Mouse (Mus musculus): ENCODE measurements around the gene Cyfip2. TPM values are rescaled to one million over a fixed set of nuclear protein-coding genes. Genes with fewer than 3 reads are reported as not detected.
"Not testable (repeated sequence)": the region's sequence is repeated elsewhere in the genome, so short reads cannot be mapped to it uniquely, and the experiment has no call there.

Gene Cyfip2
- polyA plus RNA-seq, 1 experiment from 2014 or later = 3.4 TPM

- Histone ChIP-seq H3K4me1 (ENCODE audit: insufficient read depth, low read depth, low read length) (no peaks in the 10 kb centered on the region), H3K9ac (replicated peaks; ENCODE audit: low read depth) (no peak overlapping the region), H3K4me3 (ENCODE audit: low read depth, low read length) (no peak overlapping the region), H3K27me3 (replicated peaks; ENCODE audit: insufficient read depth, low read length) (no peaks in the 10 kb centered on the region), H3K4me2 (replicated peaks; ENCODE audit: low read depth, low read length) (no peak overlapping the region), H3K36me3 (ENCODE audit: insufficient read depth, low read length) (no peaks in the 10 kb centered on the region), H3K9me3 (ENCODE audit: low read length) (no peaks in the 10 kb centered on the region), H3K27ac (ENCODE audit: low read length) (no peak overlapping the region)
- no peak for TF ChIP-seq CTCF (IDR thresholded peaks at IDR 0.05)
- no peak for TF ChIP-seq EP300 (IDR thresholded peaks at IDR 0.05)
- DNase-seq (ENCODE audit: low spot score) (no peak), ATAC-seq (no peak)
- WGBS = 83% methylated on average over 3 of the region's 3 CpGs
These were observed 127.7 kb downstream of the Cyfip2 start for GRCm38 (mm10) chr11:46184946-46185345.

DNA sequence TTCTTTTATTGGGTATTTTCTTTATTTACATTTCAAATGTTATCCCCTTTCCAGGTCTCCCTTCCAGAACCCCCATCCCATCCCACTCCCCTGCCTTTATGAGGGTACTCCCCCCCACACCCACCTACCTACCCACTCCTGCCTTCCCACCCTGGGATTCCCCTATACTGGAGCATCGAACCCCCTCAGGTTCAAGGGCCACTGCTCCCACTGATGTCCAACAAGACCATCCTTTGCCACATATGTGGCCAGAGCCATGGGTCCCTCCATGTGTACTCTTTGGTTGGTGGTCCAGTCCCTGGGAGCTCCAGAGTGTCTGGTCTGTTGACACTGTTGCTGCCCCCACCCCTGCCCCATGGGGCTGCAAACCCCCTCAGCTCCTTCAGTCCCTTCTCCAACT lies 130.6 kb downstream of the Cyfip2 start:
- H3K27me3 ChIP-seq (replicated peaks; ENCODE audit: insufficient read depth, low read length); H3K4me2 ChIP-seq (replicated peaks; ENCODE audit: low read depth, low read length); H3K9ac ChIP-seq (replicated peaks; ENCODE audit: low read depth); ATAC-seq; DNase-seq (ENCODE audit: low spot score); H3K36me3 ChIP-seq (ENCODE audit: insufficient read depth, low read length); H3K27ac ChIP-seq (ENCODE audit: low read length); H3K4me1 ChIP-seq (ENCODE audit: insufficient read depth, low read depth, low read length); H3K9me3 ChIP-seq (ENCODE audit: low read length); H3K4me3 ChIP-seq (ENCODE audit: low read depth, low read length): not testable (repeated sequence)
- 94% methylated on average over 1 of the region's 1 CpGs for WGBS

DNA sequence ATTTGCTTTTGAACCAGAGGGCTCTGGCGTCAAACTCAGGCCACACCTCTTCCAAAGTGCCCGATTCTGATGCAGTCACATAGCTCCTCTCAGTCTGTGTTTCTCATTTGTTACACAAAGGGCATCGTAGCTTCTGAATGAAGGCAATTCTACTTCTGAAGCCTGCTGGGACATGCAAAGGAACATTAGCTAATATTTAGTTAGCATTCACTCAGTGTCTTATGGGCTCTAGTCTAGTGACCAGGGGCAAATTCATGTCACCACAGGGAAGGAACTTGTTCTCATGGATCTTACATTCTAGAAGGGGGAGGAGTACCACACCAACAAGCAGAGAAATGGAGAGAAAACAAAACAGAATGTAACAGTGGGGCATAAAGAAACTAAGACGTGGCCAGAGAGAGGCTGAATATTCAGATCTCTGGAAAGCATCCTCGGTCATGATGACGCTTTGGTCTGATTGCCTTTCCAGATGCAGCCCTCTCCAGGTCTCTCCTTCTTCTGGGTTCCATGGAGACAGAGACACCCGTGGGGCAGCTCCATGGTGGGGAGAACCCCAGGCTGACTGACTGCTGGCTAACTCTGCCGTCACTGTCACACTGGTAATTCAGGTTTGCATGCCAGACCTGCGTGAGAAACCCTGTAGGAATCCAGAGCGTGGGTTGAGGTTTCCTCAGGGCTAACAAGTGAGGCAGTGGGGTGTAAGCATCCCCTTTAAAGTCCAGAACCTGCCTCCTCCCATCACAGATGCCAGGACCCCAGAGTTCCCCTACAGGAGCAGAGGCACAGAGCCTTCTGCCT lies 135.2 kb downstream of the Cyfip2 start:
- ATAC-seq (peak; percentile 62; the same call in 1 of the 2 replicates), DNase-seq (ENCODE audit: low spot score) (peak; percentile 18)
- H3K36me3 ChIP-seq (ENCODE audit: insufficient read depth, low read length) = no peaks in the 10 kb centered on the region
- H3K9ac ChIP-seq (replicated peaks; ENCODE audit: low read depth) = no peak overlapping the region
- H3K9me3 ChIP-seq (ENCODE audit: low read length) = no peaks in the 10 kb centered on the region
- H3K27ac ChIP-seq (ENCODE audit: low read length) = no peak overlapping the region
- H3K4me3 ChIP-seq (ENCODE audit: low read depth, low read length) = no peak overlapping the region
- H3K27me3 ChIP-seq (replicated peaks; ENCODE audit: insufficient read depth, low read length) = no peaks in the 10 kb centered on the region
- H3K4me1 ChIP-seq (ENCODE audit: insufficient read depth, low read depth, low read length) = no peaks in the 10 kb centered on the region
- TF ChIP-seq CTCF (IDR thresholded peaks at IDR 0.05) (no peak), EP300 (IDR thresholded peaks at IDR 0.05) (no peak)
- H3K4me2 ChIP-seq (replicated peaks; ENCODE audit: low read depth, low read length) = no peak overlapping the region
- 66% methylated on average over 10 of the region's 10 CpGs for WGBS

DNA sequence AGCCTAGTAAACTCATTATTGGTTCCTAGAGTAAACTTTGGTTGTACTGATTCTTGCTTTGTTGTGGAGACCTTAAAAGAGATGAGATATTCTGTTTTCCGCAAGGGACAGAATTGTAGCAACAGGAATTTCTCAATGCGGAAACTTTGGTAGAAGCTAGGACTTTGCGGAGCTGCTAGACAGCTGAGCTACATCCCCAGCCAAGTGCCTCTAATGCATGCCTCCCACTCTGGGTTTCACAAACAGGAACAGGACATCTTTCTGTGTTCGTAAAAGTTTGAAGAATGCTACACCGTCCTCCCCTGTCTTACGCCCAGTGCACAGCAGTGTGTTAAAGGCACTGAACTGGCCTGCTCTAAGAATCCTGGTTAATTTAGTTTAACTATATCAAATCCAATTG lies 136.5 kb downstream of the Cyfip2 start:
- no peak overlapping the region for H3K9ac ChIP-seq (replicated peaks; ENCODE audit: low read depth)
- 74% methylated on average over 6 of the region's 6 CpGs for WGBS
- ATAC-seq = peak; percentile 53
- H3K4me1 ChIP-seq (ENCODE audit: insufficient read depth, low read depth, low read length) = no peaks in the 10 kb centered on the region
- no peaks in the 10 kb centered on the region for H3K36me3 ChIP-seq (ENCODE audit: insufficient read depth, low read length)
- no peak overlapping the region for H3K27ac ChIP-seq (ENCODE audit: low read length)
- TF ChIP-seq EP300 (IDR thresholded peaks at IDR 0.05) (no peak), CTCF (IDR thresholded peaks at IDR 0.05) (no peak)
- DNase-seq (ENCODE audit: low spot score) = peak; percentile 66
- H3K4me3 ChIP-seq (ENCODE audit: low read depth, low read length) = no peak overlapping the region
- no peaks in the 10 kb centered on the region for H3K9me3 ChIP-seq (ENCODE audit: low read length)
- no peak overlapping the region for H3K4me2 ChIP-seq (replicated peaks; ENCODE audit: low read depth, low read length)
- H3K27me3 ChIP-seq (replicated peaks; ENCODE audit: insufficient read depth, low read length) = no peaks in the 10 kb centered on the region

DNA sequence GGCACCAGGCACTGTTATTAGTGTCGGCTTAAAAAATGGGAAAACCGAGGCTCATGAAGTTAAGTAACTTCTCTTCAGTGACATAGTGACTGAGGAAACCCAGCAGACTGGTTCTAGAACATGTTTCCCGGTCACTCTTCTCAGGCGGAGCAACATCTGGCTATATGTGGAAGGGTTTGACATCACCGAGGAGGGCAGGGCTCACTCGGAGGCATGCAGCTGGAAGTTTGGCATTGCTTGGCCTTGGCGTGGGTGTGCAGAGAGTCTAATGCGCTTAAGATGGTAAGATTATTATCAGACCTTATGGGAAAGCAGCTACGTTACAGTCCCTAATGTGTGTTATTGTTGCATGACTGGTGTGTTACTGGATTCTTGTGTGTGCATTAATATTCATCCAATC lies 140.5 kb downstream of the Cyfip2 start:
- H3K36me3 ChIP-seq (ENCODE audit: insufficient read depth, low read length) = no peaks in the 10 kb centered on the region
- ATAC-seq = no peak
- no peak overlapping the region for H3K27ac ChIP-seq (ENCODE audit: low read length)
- H3K4me2 ChIP-seq (replicated peaks; ENCODE audit: low read depth, low read length) = no peak overlapping the region
- no peaks in the 10 kb centered on the region for H3K4me1 ChIP-seq (ENCODE audit: insufficient read depth, low read depth, low read length)
- no peak for DNase-seq (ENCODE audit: low spot score)
- H3K9ac ChIP-seq (replicated peaks; ENCODE audit: low read depth) = no peak overlapping the region
- TF ChIP-seq EP300 (IDR thresholded peaks at IDR 0.05) (no peak), CTCF (IDR thresholded peaks at IDR 0.05) (no peak)
- H3K27me3 ChIP-seq (replicated peaks; ENCODE audit: insufficient read depth, low read length) = no peaks in the 10 kb centered on the region
- H3K4me3 ChIP-seq (ENCODE audit: low read depth, low read length) = no peak overlapping the region
- 88% methylated on average over 9 of the region's 9 CpGs for WGBS
- no peaks in the 10 kb centered on the region for H3K9me3 ChIP-seq (ENCODE audit: low read length)

DNA sequence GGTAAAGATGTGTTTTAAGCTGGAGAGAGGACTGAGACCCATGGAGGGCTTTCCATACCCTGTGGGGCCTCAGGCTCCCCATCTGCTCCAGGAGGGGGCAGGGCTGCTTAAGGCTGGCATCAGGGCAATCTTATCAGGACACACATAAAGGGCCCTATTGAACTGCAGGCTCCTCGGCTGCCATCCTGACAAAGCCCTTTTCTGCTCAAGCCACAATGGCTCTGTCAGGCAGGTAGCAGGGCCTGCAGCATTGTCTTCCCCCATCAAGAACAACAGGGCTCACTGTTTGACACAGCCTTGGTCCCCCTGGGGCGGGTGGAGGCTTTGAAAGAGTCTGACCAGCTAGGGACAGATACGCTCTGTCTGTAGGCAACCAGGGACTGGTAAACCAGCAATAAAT lies 142.8 kb downstream of the Cyfip2 start:
- Histone ChIP-seq H3K27me3 (replicated peaks; ENCODE audit: insufficient read depth, low read length) (no peaks in the 10 kb centered on the region), H3K9me3 (ENCODE audit: low read length) (no peaks in the 10 kb centered on the region), H3K9ac (replicated peaks; ENCODE audit: low read depth) (no peak overlapping the region), H3K4me1 (ENCODE audit: insufficient read depth, low read depth, low read length) (no peaks in the 10 kb centered on the region), H3K27ac (ENCODE audit: low read length) (no peak overlapping the region), H3K4me3 (ENCODE audit: low read depth, low read length) (no peak overlapping the region), H3K4me2 (replicated peaks; ENCODE audit: low read depth, low read length) (no peak overlapping the region), H3K36me3 (ENCODE audit: insufficient read depth, low read length) (no peaks in the 10 kb centered on the region)
- TF ChIP-seq EP300 (IDR thresholded peaks at IDR 0.05) (no peak), CTCF (IDR thresholded peaks at IDR 0.05) (no peak)
- DNase-seq (ENCODE audit: low spot score) (no peak), ATAC-seq (no peak)
- WGBS = 63% methylated on average over 3 of the region's 3 CpGs
